Mouse (Mus musculus) left cerebral cortex, postnatal 4 days (tissue): ENCODE data around the gene Wnt4. TPM values are rescaled to one million over a fixed set of nuclear protein-coding genes. Genes with fewer than 3 reads are reported as not detected.

Experiments
- DNase-seq: peaks from one replicate; pipeline ENCODE4 v3.0.0-alpha.2; 2022
- intact Hi-C: fragments of 180-260 bp; cut with DNase I; formaldehyde crosslinking; loops from one replicate; pipeline ENCODE4 v1.15.1; 2025
- total RNA-seq, 2 experiments: library from RNA; stranded (reverse); gene quantifications; 2 replicates each; pipeline ENCODE4 v1.2.3; 2021

The Wnt4 gene
- total RNA-seq, 2 experiments from 2014 or later: 7.5 to 7.7 TPM

DNA sequence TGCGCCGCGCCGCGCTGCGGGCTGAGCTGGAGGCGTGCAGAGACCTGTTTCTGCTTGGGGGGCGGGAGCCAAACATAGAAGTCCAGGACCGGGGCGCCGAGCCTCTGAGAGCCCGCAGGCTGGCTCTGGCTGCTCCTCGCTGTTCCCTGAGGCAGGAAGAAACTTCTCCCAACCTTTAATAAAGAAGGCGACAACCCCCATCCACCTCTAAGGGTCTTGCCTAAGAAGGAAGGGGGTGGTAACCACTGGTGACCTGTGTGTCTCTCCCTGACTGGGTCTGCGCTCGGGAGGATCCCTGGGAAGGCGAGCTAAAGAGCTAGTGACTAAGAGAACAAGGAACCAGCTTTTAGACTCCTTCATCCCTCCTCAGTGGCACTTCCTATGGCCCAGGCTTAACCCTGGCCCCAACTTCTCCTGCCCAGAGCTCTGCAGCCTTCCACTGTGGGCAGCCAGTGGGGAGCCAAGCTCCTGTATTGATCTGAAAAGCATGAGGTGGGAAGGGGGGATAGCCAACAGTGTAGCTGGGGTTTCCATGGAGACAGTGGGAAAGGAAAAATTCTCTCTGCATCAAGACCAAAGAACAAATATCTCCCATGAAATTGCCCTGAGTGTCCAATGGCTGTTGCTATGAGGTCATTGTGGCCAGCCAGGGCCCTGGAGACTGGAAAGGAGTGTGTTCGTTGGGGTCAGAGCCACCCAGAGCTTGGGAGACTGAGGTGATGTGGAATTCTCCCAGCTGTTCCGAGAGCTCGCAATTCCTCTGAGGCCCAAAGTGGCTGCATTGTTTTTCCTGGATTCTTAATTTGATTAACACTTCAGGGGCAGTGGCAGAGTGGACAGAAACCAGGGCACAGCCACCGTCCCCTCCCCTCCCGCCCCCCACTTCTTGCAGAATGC lies 1.1 kb downstream of the Wnt4 start:
- intact Hi-C loops: no loop called here

DNA sequence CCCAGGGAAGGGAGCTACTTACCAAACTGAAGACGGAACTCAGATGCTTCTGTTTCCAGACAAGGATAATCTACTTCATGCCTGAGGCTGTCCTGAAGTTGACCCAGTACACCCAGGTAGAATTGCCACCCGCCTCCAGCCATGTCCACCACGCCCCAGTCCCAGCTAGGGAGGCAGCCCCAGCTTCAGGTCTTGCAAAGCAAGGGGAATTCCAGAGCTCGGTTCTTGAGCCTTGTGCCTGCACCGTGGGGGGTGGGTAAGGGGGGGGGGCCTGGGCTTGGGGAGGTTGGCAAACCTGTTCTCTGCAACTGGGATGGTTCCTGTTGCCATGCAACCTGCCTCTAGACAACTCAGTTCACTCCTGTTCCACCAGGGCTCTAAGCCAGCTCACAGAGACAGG lies 2.1 kb downstream of the Wnt4 start:
- no peak for DNase-seq
- intact Hi-C loops: no loop called here

More for the DNA sequence above, 1.1 kb downstream of the Wnt4 start:
- no peak for DNase-seq

DNA sequence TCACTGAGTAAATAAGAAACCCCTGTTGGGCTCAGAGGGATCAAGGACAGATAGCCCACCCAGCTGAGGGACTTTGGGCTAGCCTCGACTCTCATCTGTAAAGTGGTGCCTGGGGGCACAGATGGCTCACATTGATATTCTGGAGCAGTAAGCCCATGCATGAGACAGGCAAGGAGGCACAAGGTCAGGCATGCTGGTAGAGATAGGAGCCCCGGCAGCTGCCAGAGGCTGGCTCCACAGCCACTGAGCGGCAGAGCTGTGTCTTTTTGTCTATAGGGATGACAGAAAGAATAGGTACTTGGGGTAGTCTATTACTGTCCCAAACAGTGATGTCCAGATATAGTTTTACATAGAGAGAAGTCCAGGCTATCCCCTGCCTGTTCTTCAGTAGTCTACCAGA lies 4.0 kb downstream of the Wnt4 start:
- intact Hi-C loops: no loop called here
- DNase-seq: no peak

DNA sequence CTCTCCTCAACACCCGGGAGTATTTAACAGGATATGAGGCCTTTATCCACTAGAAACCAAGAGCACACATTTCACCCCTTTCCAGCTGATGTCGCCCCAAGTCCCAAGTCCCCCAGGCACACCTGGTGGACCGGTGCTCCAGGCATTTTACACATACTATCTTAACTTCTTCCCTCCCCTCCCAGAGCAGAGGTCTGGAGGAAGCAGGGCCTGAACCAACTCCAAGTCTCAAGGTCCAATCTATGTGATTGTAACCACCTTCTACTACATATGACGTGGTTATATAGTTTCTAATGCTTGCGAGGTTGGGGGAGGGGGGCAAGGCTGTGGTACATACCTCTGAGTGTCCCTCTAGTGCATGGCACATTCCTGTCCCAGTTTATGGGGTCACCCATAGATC lies 4.8 kb downstream of the Wnt4 start:
- intact Hi-C loops: no loop called here
- no peak for DNase-seq

DNA sequence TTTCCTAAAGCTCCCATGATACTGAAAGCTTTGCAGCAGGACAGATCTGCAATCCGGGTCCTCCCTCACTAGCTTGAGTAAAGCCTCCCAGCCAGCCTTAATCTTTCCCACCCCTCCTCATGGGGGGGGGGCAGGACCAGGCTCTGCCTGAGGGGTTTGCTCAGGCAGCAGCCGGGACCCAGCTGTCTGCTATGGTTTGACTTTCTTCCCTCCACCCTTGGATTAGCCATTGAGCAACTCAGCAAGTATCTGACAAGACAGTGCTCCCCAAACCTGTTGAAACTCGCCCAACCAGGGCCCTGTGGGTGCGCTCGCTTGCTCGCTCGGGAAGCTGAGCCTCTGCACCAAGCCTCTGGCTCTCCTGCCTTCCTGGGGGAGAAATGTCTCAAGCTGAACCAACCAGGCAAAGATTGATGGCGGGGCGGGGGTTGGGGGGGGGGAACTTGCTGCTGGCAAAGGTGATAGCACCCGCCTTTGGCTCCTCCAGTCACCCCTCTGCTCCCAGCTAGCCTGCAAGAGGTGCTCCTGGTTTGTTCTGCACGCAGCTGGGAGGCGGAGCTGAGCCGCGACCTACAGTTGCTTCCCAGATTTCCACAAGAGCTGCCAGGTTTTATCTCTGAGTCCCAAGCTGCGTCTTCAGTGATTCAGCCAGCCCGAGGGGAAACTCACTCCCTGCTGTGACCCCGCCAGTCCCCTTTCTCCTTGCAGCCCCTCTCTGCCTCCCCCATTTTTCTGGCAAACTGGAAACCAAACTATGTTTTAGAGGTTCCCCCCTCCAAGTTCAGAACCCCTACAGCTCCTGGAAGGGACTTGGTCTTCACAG lies 5.5 kb downstream of the Wnt4 start:
- DNase-seq: no peak
- intact Hi-C loops: no loop called here

DNA sequence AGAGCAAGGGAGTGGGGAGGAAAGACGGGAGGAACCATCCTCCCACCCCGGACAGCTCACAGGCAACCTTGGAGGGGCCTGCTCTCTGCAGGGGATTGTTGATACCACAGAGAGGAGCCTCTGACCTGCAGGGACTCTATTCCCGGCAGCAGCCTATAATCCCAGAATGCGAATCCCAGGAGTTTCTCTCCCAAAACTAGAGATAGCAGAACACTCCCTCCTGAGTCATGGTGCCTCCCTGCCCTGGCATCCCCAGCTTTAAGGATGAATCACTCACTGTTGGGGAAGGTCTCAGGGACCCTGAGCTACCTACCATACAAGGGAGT lies 6.1 kb downstream of the Wnt4 start:
- no peak for DNase-seq
- intact Hi-C loops: no loop called here

DNA sequence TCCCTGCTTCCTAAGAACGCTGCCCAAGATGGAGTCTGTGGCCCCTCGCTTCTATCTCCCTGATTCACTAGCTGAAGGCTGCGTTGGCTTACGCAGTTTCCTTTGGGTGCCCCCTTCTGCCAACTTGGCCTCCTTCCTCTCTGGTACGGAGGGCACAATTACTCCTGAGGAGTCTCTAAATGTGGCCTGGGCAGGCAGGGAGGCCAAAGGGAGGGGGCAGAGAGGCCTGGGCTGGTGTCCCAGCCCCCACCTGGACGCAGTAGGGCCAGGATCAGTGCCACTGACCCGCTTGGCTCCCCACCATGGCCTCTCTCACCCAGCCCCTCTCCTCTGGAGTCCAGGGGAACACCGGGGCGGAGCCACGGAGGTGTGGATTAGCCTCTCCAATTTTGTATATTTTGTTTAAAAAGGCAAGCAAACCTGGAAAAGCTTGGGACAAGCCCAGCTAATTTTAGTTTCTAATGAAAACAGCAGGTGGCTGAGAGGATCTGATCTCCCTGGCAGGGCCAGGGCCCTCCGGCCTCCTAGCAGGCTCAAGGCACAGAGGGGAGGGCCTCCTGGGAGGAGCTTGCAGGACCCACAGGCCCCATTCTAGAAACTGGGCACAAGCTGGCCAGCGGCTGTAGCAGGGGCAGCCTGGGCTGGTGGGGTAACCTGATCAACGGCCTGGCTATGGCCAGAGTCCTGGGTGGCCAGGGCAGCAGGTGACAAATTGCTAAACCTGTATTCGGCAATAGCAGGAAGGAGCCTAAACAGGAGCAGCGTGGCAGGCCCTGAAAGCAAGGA lies 8.8 kb downstream of the Wnt4 start:
- intact Hi-C loops: no loop called here
- no peak for DNase-seq

DNA sequence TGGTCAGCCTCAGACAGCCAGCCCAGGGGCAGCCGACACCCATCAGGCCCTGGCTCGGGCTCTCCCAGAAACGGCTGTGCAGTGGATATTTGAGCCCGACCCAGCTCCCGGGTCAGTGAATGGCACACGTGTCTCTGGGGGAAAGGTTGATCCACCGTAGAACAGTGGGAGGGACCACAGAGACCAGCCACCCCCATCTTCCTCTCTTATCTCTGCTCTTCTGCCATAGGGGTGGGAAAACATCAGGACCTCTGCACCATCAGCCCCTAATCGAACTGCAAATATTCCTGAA lies 9.3 kb downstream of the Wnt4 start:
- intact Hi-C loops: no loop called here
- no peak for DNase-seq

DNA sequence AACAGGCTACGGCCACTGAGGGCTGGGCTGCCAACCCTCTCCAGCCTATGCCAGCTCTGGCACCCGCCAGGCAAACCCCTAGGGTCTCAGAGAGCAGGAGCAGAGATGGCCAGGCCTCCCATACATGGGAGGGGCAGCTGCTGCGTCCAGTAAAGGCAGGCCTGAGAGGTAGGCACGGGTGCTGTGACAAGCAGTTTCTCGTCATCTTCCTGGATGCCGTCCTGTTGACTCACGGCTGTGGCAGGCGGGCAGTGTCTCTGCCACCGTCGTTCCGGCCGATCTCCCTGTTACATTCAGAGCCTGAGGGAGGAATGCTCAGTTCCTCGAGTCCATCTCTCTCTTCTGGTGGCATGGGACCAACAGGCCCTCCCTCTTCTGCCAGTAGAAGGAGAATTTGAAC lies 9.9 kb downstream of the Wnt4 start:
- peak; percentile 36 for DNase-seq
- intact Hi-C loops: no loop called here

DNA sequence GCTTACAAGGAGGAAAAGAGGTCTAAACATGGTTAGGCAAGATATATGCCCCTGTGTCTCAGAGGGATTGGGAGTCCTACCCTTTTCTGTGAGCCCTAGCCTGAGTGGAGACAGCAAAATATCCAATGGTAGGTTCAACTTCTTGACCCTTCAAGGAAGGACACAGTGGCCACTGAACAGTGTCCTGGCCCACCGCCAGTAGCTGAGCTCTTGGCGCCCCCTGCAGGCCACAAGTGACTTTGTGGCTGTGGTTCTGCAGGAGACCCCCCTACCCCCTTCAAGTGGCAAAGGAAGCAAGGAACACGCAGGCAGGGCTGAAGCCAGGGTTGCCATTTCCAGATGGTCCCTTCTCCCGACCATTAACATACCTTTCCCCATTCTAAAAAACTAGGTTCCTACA lies 10.5 kb downstream of the Wnt4 start:
- peak; percentile 62 for DNase-seq
- intact Hi-C loops: no loop called here

DNA sequence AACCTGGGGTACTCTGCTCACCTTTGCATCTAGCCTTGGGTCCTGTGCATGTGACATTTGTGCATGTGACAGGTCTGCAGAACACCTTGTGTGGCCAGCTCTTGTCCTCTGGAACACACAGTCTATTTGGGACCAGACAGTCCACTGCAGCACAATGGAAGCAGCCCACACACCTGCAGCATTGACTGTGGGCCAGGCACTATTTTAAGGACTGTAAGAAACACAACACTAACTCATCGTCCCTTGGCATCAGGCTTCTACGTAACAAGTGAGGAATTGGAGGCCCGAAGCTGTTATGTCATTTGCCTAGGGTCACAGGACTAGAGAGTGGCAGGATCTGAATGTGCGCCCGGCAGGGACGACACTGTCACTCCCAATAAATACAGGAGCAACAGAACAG lies 12.4 kb downstream of the Wnt4 start:
- intact Hi-C loops: no loop called here
- DNase-seq: no peak

DNA sequence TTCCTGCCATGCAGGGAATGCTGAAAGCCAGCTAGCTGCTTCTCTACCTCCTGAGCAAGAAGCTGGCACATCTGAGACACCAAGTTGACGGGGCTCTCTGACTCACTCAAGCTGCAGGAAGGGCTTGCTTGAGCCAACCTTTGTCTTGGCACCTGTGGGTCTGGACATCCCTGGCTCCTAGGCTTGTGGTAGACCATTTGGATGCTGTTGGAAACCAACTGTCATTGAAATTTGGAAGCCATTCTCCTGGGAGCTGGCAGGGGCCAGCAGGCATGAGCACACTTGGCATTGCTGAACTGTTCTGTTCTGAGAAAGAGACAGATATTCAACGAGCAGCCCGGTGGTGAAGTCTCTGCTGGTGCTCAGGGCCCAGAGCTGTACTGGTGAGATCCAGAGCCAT lies 13.0 kb downstream of the Wnt4 start:
- peak; percentile 64 for DNase-seq
- intact Hi-C loops: no loop called here

DNA sequence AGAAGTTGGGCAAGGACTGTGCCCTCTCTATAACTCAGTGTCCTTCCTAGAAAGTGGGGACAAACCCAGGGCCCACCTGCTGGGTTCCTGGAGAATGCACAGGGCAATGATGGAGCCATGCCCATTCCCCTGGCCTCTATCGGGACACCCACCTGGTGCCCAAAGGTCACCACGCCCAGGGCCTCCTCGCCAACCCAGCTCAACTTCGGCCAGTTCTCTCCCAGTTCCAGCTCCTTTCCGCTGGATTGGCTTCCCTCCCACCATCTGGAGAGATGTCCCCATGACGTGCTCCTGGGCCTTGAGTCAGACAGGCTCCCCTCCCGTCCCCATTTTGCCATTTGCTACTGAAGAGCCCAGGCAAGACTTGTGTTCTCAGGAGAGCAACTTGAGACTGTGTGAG lies 15.3 kb downstream of the Wnt4 start:
- DNase-seq: peak; percentile 40
- intact Hi-C loops: no loop called here

DNA sequence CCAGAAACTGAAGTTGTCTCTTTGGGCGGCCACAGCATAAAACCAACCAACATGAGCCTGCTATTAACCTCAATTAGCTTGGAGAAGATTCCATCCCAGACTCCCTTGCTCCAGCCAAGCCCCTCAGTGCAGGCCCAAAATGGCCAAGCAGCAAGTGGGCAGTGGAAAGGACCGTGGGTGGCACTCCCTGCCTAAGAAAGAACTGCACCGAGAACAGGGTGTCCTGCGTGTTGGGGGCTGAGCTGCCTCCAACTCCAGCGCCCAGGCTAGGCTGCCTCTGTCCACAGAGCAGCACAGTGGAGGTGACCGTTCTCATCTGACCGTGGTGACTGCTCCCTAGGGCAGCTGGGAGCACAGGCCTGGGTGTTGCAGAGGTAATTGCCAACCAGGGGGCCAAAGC lies 16.7 kb downstream of the Wnt4 start:
- intact Hi-C loops: no loop called here
- no peak for DNase-seq

DNA sequence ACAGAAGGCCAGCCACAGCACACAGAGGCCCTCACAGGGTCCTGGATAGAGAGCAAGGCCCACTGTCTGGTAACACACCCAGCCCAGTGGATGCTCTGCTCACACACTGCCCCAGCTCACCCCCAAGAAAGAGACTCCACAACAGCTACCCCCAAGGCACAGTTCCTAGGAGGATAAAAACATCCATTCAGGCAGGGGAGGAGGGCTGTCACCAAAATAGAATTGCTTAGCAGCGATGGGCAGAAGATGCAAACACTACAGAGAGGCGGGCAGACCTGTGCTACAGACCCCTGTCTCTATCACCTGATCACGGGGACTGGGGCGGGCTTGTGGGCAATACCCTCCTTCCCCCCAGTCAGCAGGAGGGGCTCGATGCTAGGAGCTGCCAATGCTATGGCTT lies 17.2 kb downstream of the Wnt4 start:
- DNase-seq: no peak
- intact Hi-C loops: no loop called here

DNA sequence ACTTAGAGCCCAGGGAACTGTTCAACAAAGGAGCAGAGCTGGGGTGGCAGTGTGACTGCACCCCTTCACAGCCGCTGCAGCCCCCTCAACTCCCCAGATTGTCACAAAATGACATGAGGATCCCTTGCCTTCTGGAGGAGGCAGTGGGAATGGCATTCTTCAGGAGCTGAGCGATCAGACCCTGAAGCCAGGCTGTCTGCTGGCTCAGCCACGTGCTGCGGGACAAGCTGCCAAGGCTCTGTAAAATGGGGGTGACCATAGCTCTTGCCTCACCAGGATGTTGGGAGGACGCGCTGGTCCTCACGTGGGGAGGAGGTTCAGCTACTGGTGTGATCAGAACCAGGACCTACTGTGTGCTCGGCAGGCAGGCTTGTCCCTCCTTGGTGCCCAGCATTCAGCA lies 17.7 kb downstream of the Wnt4 start:
- intact Hi-C loops: no loop called here

DNA sequence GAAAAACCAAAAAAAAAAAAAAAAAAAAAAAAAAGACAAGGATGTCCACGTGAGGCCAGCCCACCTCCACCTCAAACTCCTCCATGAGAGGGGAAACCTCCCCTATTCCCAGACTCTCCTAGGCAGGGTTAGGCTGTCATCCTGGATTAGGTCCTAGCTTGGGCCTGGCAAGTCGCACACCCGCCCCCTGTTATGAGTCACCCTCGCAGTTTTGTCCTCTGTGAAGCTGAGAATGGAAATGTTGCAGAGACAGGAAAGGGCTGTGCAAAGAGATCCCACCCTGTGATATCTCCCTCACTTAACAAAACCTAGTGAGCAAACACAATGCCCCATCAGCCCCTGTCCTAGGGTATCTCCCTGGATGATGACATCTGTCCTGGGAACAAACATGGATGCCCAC lies 20.3 kb downstream of the Wnt4 start:
- intact Hi-C loops: no loop called here
- no peak for DNase-seq

More for the DNA sequence above, 17.7 kb downstream of the Wnt4 start:
- no peak for DNase-seq

DNA sequence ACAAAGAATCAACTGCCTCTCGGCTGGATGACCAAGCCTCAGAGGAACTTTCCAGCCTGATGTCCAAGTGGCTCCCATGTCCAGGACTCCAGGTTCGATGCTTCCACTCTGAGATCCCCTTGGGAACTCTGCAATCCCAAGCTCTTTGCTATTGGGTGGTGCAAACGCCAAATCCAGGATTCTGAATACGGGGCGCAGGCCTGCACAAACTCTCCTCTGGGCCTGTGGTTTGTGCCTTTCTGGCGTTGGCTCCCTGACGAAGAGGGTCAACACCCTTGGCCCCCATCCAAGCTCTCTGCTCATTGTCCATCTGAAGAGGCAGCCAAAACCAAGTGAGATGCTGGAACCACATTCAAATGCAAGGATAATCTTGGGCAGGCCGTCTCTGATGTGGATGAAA lies 21.1 kb downstream of the Wnt4 start:
- intact Hi-C loops: no loop called here
- DNase-seq: peak; percentile 36

DNA sequence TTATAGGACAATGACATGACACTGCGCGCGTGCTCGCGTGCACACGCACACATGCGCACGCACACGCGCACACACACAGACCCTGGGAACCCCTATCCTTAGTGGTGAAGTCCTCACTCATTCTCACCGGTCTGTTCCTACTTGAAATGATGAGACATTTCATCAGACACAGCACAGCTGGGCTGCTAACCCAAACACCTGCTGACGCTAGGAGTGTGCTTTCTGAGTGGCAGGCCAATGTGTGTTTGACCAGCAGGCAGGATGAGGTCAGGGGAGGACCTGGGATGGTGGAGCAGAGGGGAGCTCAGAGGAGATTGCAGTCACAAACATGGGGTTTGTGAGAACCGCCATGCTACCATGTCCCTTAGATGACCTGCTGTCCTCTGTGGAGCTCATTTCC lies 22.9 kb downstream of the Wnt4 start:
- intact Hi-C loops: loop anchor here (10.0 kb wide), 1 partner anchor 405 kb away; the partner anchor contains the start of genes C1qa and C1qc
- DNase-seq: no peak

DNA sequence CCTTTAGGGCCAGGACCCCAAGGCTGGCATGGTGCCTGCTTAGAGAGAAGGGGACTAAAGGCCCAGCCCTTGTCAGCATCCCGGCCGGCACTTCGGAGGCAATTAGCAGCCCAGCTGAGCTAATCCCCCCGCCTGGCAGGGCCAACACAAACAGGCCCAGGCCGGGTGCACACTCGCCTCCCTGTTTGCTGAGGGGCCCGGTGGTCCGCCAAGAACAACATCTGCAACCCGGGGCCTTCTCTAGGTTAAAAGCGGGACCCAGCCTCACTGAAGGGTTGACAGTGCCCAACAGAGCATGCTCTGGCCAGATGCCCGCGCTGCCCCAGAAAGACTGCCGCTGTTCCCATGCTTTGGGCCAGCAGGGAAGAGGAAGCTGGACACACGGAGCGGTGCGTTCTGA lies 24.3 kb downstream of the Wnt4 start:
- peak; percentile 80 for DNase-seq
- intact Hi-C loops: loop anchor here (10.0 kb wide), 1 partner anchor 407 kb away; the partner anchor contains the start of genes C1qa and C1qc

DNA sequence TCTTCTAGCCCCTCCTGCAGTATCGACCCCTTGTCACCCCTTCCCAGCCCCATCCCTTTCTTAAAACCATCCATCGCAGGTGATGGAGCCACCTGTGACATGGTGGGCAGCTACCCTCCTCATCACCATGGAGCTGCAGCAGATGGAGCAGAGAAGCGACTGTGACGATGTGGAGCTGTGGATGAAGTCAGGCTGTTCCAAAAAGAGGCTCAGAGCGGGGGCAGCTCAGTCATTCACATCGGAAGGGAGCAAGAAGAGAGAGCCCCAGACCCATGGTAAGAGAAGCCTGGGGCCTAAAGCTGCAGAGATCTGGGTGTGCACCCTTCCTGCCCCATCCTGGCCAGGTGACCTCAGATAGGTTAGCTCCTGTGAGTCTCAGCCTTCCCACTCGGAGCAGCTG lies 26.8 kb downstream of the Wnt4 start:
- no peak for DNase-seq
- intact Hi-C loops: loop anchor here (10.0 kb wide), 1 partner anchor 409 kb away; the partner anchor contains the start of genes C1qa and C1qc
